Mouse (Mus musculus) midbrain, embryonic 10.5 days (tissue): ENCODE results near the gene Phf11c. TPM values are rescaled to one million over a fixed set of nuclear protein-coding genes. Genes with fewer than 3 reads are reported as not detected.
A peak's percentile ranks its signal among the peaks of the same experiment; 100 is the strongest.
"Not testable (repeated sequence)": the region's sequence is repeated elsewhere in the genome, so short reads cannot be mapped to it uniquely, and the experiment has no call there.

Source experiments
- DNase-seq: peaks from one replicate; pipeline ENCODE4 v3.0.0-alpha.2; 2017; ENCODE audit warnings: low spot score
- H3K27ac ChIP-seq: fragments of 300-500 bp; sonication (generic); replicated peaks from 2 replicates; pipeline ENCODE4 v1.5.1; 2016; ENCODE audit warnings: mild to moderate bottlenecking
- H3K27me3 ChIP-seq: fragments of 300-500 bp; sonication (generic); 2 replicates; pipeline ENCODE4 v1.6.1; 2016; ENCODE audit warnings: low read depth, mild to moderate bottlenecking; ENCODE audit not compliant: poor library complexity, severe bottlenecking
- H3K36me3 ChIP-seq: fragments of 300-500 bp; sonication (generic); 2 replicates; pipeline ENCODE4 v1.6.1; 2016; ENCODE audit warnings: mild to moderate bottlenecking, moderate library complexity
- H3K4me1 ChIP-seq: fragments of 300-500 bp; sonication (generic); 2 replicates; pipeline ENCODE4 v1.6.1; 2016
- H3K4me3 ChIP-seq: fragments of 300-500 bp; sonication (generic); 2 replicates; pipeline ENCODE4 v1.5.1; 2016; ENCODE audit warnings: mild to moderate bottlenecking, moderate library complexity
- H3K9me3 ChIP-seq: fragments of 300-500 bp; sonication (generic); replicated peaks from 2 replicates; pipeline ENCODE4 v1.6.1; 2016; ENCODE audit warnings: mild to moderate bottlenecking
- WGBS: fragments of 180-500 bp; shearing (Covaris S2); methylation state at CpG from one replicate; pipeline ENCODE4 v1.1.7; 2016; 5-methylcytosine and 5-hydroxymethylcytosine counted together
- polyA plus RNA-seq: library from polyadenylated mRNA; unstranded; fragments of >200 nt; fragmentation: Nextera tagmentation; extraction: Ambion mirVana; gene quantifications from 2 replicates; pipeline ENCODE4 v1.2.1, GENCODE M21; 2016

Phf11c gene
- polyA plus RNA-seq, result 0.67 TPM in 2 replicates

- no peak within 1 kb of the TSS for H3K27ac ChIP-seq
- WGBS, result 87% methylated on average over 3 of the region's 3 CpGs
- no peaks in the 10 kb centered on the region for H3K9me3 ChIP-seq
- H3K36me3 ChIP-seq, result no peaks in the 10 kb centered on the region; the same call in 1 of the 2 replicates
- DNase-seq, result no peak
- no peaks in the 10 kb centered on the region for H3K4me1 ChIP-seq
- no peak within 1 kb of the TSS for H3K4me3 ChIP-seq
- H3K27me3 ChIP-seq, result no peaks in the 10 kb centered on the region
These were observed at the start of gene Phf11c for GRCm38 (mm10) chr14:59395281-59395680. Gene Phf11c, minus strand, starts transcription at chr14:59395381.

GRCm38 (mm10) chr14:59441472-59441805 lies 46.3 kb upstream of the Phf11c start:
- DNase-seq, result no peak
- no peaks in the 10 kb centered on the region for H3K9me3 ChIP-seq
- peaks cover 16% of the 10 kb centered on the region for H3K4me1 ChIP-seq
- peak overlapping the region; percentile 73 for H3K4me3 ChIP-seq
- peak overlapping the region; percentile 88 for H3K27ac ChIP-seq
- H3K27me3 ChIP-seq, result no peaks in the 10 kb centered on the region
- 16% methylated on average over 6 of the region's 6 CpGs for WGBS
- H3K36me3 ChIP-seq, result no peaks in the 10 kb centered on the region

GRCm38 (mm10) chr14:59440558-59441471 lies 45.6 kb upstream of the Phf11c start, which contains the start of the genes Setdb2 and Cab39l:
Gene Setdb2, minus strand, starts transcription at chr14:59440884.
Gene Cab39l, plus strand, starts transcription at chr14:59440972.
- H3K4me1 ChIP-seq, result peaks cover 16% of the 10 kb centered on the region
- no peaks in the 10 kb centered on the region for H3K36me3 ChIP-seq
- DNase-seq, result peak; percentile 94
- no peaks in the 10 kb centered on the region for H3K27me3 ChIP-seq
- H3K4me3 ChIP-seq, result peak within 1 kb of the TSS; percentile 73
- under 1% methylated on average over 66 of the region's 66 CpGs for WGBS
- no peaks in the 10 kb centered on the region for H3K9me3 ChIP-seq
- peak within 1 kb of the TSS; percentile 88 for H3K27ac ChIP-seq

- Histone ChIP-seq H3K9me3 (no peaks in the 10 kb centered on the region), H3K36me3 (no peaks in the 10 kb centered on the region), H3K27me3 (no peaks in the 10 kb centered on the region), H3K27ac (0 out of 2 replicates have a peak overlapping the region, but pooled peaks have one; percentile 88), H3K4me3 (peak overlapping the region; percentile 73), H3K4me1 (peaks cover 16% of the 10 kb centered on the region)
- no peak for DNase-seq
- WGBS, result 29% methylated on average over 7 of the region's 7 CpGs
These were observed 44.9 kb upstream of the Phf11c start for GRCm38 (mm10) chr14:59440039-59440438.

GRCm38 (mm10) chr14:59438505-59438904 lies 43.3 kb upstream of the Phf11c start:
- WGBS, result 87% methylated on average over 2 of the region's 2 CpGs
- Histone ChIP-seq H3K4me1 (peaks cover 16% of the 10 kb centered on the region), H3K9me3 (no peaks in the 10 kb centered on the region), H3K36me3 (no peaks in the 10 kb centered on the region), H3K4me3 (no peak overlapping the region), H3K27me3 (no peaks in the 10 kb centered on the region), H3K27ac (no peak overlapping the region)
- DNase-seq, result no peak

GRCm38 (mm10) chr14:59437398-59437797 lies 42.2 kb upstream of the Phf11c start:
- H3K4me3 ChIP-seq, result no peak overlapping the region
- H3K36me3 ChIP-seq, result no peaks in the 10 kb centered on the region
- H3K27ac ChIP-seq, result no peak overlapping the region
- no peaks in the 10 kb centered on the region for H3K9me3 ChIP-seq
- no peak for DNase-seq
- WGBS, result 89% methylated on average over 3 of the region's 3 CpGs
- H3K27me3 ChIP-seq, result no peaks in the 10 kb centered on the region
- H3K4me1 ChIP-seq, result peaks cover 16% of the 10 kb centered on the region

GRCm38 (mm10) chr14:59435206-59435605 lies 40.0 kb upstream of the Phf11c start:
- Histone ChIP-seq H3K36me3 (no peaks in the 10 kb centered on the region), H3K9me3 (no peaks in the 10 kb centered on the region), H3K4me1 (peaks cover 13% of the 10 kb centered on the region)

GRCm38 (mm10) chr14:59433902-59434301 lies 38.7 kb upstream of the Phf11c start:
- WGBS, result 83% methylated on average over 2 of the region's 2 CpGs
- Histone ChIP-seq H3K9me3 (no peaks in the 10 kb centered on the region), H3K36me3 (peaks cover 5% of the 10 kb centered on the region), H3K4me3 (no peak overlapping the region), H3K4me1 (no peaks in the 10 kb centered on the region), H3K27me3 (no peaks in the 10 kb centered on the region), H3K27ac (no peak overlapping the region)
- no peak for DNase-seq

More at GRCm38 (mm10) chr14:59435206-59435605, 40.0 kb upstream of the Phf11c start:
- H3K4me3 ChIP-seq, result no peak overlapping the region
- no peak for DNase-seq
- H3K27me3 ChIP-seq, result no peaks in the 10 kb centered on the region
- H3K27ac ChIP-seq, result no peak overlapping the region

- no peaks in the 10 kb centered on the region for H3K27me3 ChIP-seq
- H3K4me3 ChIP-seq, result no peak overlapping the region
- no peaks in the 10 kb centered on the region for H3K9me3 ChIP-seq
- WGBS, result 73% methylated on average over 1 of the region's 1 CpGs
- DNase-seq, result no peak
- H3K27ac ChIP-seq, result no peak overlapping the region
- H3K4me1 ChIP-seq, result no peaks in the 10 kb centered on the region
- peaks cover 12% of the 10 kb centered on the region for H3K36me3 ChIP-seq
These were observed 35.4 kb upstream of the Phf11c start for GRCm38 (mm10) chr14:59430556-59430955.

- Histone ChIP-seq H3K27me3 (no peaks in the 10 kb centered on the region), H3K9me3 (no peaks in the 10 kb centered on the region), H3K27ac (no peak overlapping the region), H3K36me3 (peaks cover 12% of the 10 kb centered on the region), H3K4me1 (no peaks in the 10 kb centered on the region), H3K4me3 (no peak overlapping the region)
- 79% methylated on average over 11 of the region's 11 CpGs for WGBS
- DNase-seq, result no peak
These were observed 27.9 kb upstream of the Phf11c start for GRCm38 (mm10) chr14:59422912-59423663.

GRCm38 (mm10) chr14:59418171-59418570 lies 23.0 kb upstream of the Phf11c start:
- Histone ChIP-seq H3K27me3 (peaks cover 12% of the 10 kb centered on the region), H3K36me3 (peaks cover 44% of the 10 kb centered on the region), H3K27ac (no peak overlapping the region), H3K4me3 (no peak overlapping the region), H3K9me3 (no peaks in the 10 kb centered on the region), H3K4me1 (no peaks in the 10 kb centered on the region)
- WGBS, result 89% methylated on average over 4 of the region's 4 CpGs
- DNase-seq, result no peak

GRCm38 (mm10) chr14:59414979-59415378 lies 19.8 kb upstream of the Phf11c start:
- Histone ChIP-seq H3K27me3 (peaks cover 13% of the 10 kb centered on the region), H3K4me1 (peaks cover 20% of the 10 kb centered on the region), H3K36me3 (peaks cover 52% of the 10 kb centered on the region)
- H3K9me3 ChIP-seq, DNase-seq, H3K4me3 ChIP-seq, H3K27ac ChIP-seq: not testable (repeated sequence)
- WGBS, result 95% methylated on average over 2 of the region's 2 CpGs

- Histone ChIP-seq H3K4me3 (no peak overlapping the region), H3K9me3 (no peaks in the 10 kb centered on the region), H3K4me1 (no peaks in the 10 kb centered on the region), H3K36me3 (peaks cover 6% of the 10 kb centered on the region), H3K27me3 (no peaks in the 10 kb centered on the region), H3K27ac (no peak overlapping the region)
- 84% methylated on average over 2 of the region's 2 CpGs for WGBS
- no peak for DNase-seq
These were observed 1.8 kb upstream of the Phf11c start for GRCm38 (mm10) chr14:59396999-59397398.
